Mouse (Mus musculus): ENCODE results near the gene 2300003K06Rik.
"Not testable (repeated sequence)": the region's sequence is repeated elsewhere in the genome, so short reads cannot be mapped to it uniquely, and the experiment has no call there.

DNA sequence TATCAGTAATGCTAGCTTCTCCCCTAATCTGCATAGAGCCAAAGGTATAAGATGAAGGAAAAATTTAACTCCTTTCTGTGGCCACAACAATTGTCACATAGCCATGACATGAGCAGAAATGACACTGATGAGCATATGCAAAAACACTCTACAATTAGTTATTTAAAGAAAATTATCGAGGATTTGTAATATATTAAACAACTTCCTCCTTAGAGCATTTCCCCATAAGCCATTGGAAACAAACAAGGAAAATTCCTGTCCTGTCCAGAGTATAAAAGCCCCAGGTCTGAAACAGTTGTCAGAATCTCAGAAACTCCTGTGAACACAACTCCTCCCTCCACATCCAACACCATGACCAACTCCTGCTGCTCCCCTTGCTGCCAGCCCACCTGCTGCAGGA lies 26.3 kb upstream of the 2300003K06Rik start, which contains the start of gene Gm11559:
- TF ChIP-seq CTCF (IDR thresholded peaks at IDR 0.05; ENCODE audit: low read depth); EP300 (optimal IDR thresholded peaks at IDR 0.05): not testable (repeated sequence)

All from stomach, postnatal 0 days (tissue).